Mouse (Mus musculus) G1E (cell line): ENCODE data around the gene Mobp. TPM values are rescaled to one million over a fixed set of nuclear protein-coding genes. Genes with fewer than 3 reads are reported as not detected.
A peak's percentile ranks its signal among the peaks of the same experiment; 100 is the strongest.

ENCODE experiments used
- ATAC-seq: 2 replicates; pipeline ENCODE4 v1.8.0; 2016; ENCODE audit warnings: mild to moderate bottlenecking; ENCODE audit not compliant: insufficient number of reproducible peaks, poor library complexity, low FRiP score, severe bottlenecking; ENCODE audit errors: extremely low read depth
- DNase-seq: peaks from one replicate; pipeline ENCODE4 v3.0.0; 2012; ENCODE audit warnings: low spot score
- H3K27me3 ChIP-seq: 2 replicates; pipeline ENCODE4 v1.6.1; 2012; ENCODE audit warnings: mild to moderate bottlenecking, low read length, inconsistent platforms; ENCODE audit not compliant: insufficient read depth
- H3K36me3 ChIP-seq: replicated peaks from 2 replicates; pipeline ENCODE3; 2012; ENCODE audit warnings: mild to moderate bottlenecking, inconsistent platforms
- H3K4me1 ChIP-seq: 2 replicates; pipeline ENCODE4 v1.6.1; 2012; ENCODE audit warnings: low read depth, low read length, inconsistent platforms, mixed read lengths; ENCODE audit not compliant: insufficient read depth
- H3K4me3 ChIP-seq: 2 replicates; pipeline ENCODE4 v1.5.1; 2012; ENCODE audit warnings: low read depth, mild to moderate bottlenecking, inconsistent platforms, low read length, moderate library complexity, mixed read lengths
- H3K9me3 ChIP-seq: replicated peaks from 2 replicates; pipeline ENCODE4 v1.6.1; 2012; ENCODE audit warnings: inconsistent platforms
- CTCF ChIP-seq: IDR thresholded peaks from 2 replicates; pipeline ENCODE4 v1.5.1; 2012; ENCODE audit warnings: low read depth, low read length, inconsistent platforms, mixed read lengths
- GATA1 ChIP-seq: IDR thresholded peaks from 2 replicates; pipeline ENCODE4 v1.6.1; 2012; ENCODE audit warnings: borderline replicate concordance, low read length, inconsistent platforms, mixed read lengths
- GATA2 ChIP-seq: IDR thresholded peaks from 2 replicates; pipeline ENCODE4 v1.6.1; 2012; ENCODE audit warnings: low read depth, low read length, inconsistent platforms, borderline replicate concordance
- POLR2AphosphoS5 ChIP-seq: IDR thresholded peaks from 2 replicates; pipeline ENCODE4 v1.6.1; 2012; ENCODE audit warnings: low read depth, low read length, inconsistent platforms; ENCODE audit not compliant: insufficient replicate concordance
- TAL1 ChIP-seq: conservative IDR thresholded peaks from 2 replicates; pipeline ENCODE4 v1.6.1; 2012; ENCODE audit warnings: low read depth, low read length, inconsistent platforms, mixed read lengths
- polyA plus RNA-seq: library from polyadenylated mRNA; stranded (reverse); fragments of >175 nt; gene quantifications from 2 replicates; pipeline ENCODE4 v1.2.3, GENCODE M21; 2012
- total RNA-seq, 2 experiments: library from RNA; stranded (forward) in 1 of 2; stranded (reverse) in 1 of 2; fragments of 200-1000 nt in 1 of 2; fragments of >200 nt in 1 of 2; fragmentation: Nextera tagmentation in 1 of 2; gene quantifications; 2 replicates each; pipeline ENCODE4 v1.2.3; 2014 to 2017

Gene Mobp
- total and polyA plus RNA-seq, 3 experiments, result 0.38 TPM; not detected in 2

GRCm38 (mm10) chr9:120113456-120113855 lies 36.1 kb upstream of the Mobp start:
- H3K4me1 ChIP-seq, result peaks cover 74% of the 10 kb centered on the region
- peak overlapping the region; percentile 68; the same call in 1 of the 2 replicates for H3K4me3 ChIP-seq
- DNase-seq (no peak), ATAC-seq (no peak)
- peaks cover 39% of the 10 kb centered on the region for H3K36me3 ChIP-seq
- no peaks in the 10 kb centered on the region for H3K27me3 ChIP-seq
- no peak for TF ChIP-seq TAL1
- no peak for TF ChIP-seq CTCF
- TF ChIP-seq GATA2, result no peak
- no peak for TF ChIP-seq GATA1
- TF ChIP-seq POLR2AphosphoS5, result no peak
- no peaks in the 10 kb centered on the region for H3K9me3 ChIP-seq

GRCm38 (mm10) chr9:120114051-120114788 lies 35.3 kb upstream of the Mobp start:
- Histone ChIP-seq H3K4me1 (peaks cover 80% of the 10 kb centered on the region), H3K27me3 (no peaks in the 10 kb centered on the region), H3K9me3 (no peaks in the 10 kb centered on the region), H3K36me3 (peaks cover 46% of the 10 kb centered on the region), H3K4me3 (peak overlapping the region; percentile 68)
- TF ChIP-seq POLR2AphosphoS5 (no peak), GATA1 (no peak), CTCF (no peak), GATA2 (no peak), TAL1 (no peak)
- DNase-seq, result no peak
- no peak for ATAC-seq

GRCm38 (mm10) chr9:120114789-120115151 lies 34.7 kb upstream of the Mobp start:
- Histone ChIP-seq H3K9me3 (no peaks in the 10 kb centered on the region), H3K27me3 (no peaks in the 10 kb centered on the region), H3K36me3 (peaks cover 51% of the 10 kb centered on the region), H3K4me3 (peak overlapping the region; percentile 68; the same call in 1 of the 2 replicates), H3K4me1 (peaks cover 86% of the 10 kb centered on the region)
- ATAC-seq (no peak), DNase-seq (no peak)
- TF ChIP-seq GATA2 (no peak), POLR2AphosphoS5 (no peak), GATA1 (no peak), TAL1 (no peak), CTCF (no peak)

- no peaks in the 10 kb centered on the region for H3K9me3 ChIP-seq
- ATAC-seq (peak; percentile 71), DNase-seq (peak; percentile 75)
- no peak for TF ChIP-seq POLR2AphosphoS5
- peak; percentile 82 for TF ChIP-seq TAL1
- H3K27me3 ChIP-seq, result no peaks in the 10 kb centered on the region
- H3K4me1 ChIP-seq, result peaks cover 91% of the 10 kb centered on the region
- H3K4me3 ChIP-seq, result peak overlapping the region; percentile 68; the same call in 1 of the 2 replicates
- peaks cover 60% of the 10 kb centered on the region for H3K36me3 ChIP-seq
Observed at GRCm38 (mm10) chr9:120115580-120115979, 33.9 kb upstream of the Mobp start.

DNA sequence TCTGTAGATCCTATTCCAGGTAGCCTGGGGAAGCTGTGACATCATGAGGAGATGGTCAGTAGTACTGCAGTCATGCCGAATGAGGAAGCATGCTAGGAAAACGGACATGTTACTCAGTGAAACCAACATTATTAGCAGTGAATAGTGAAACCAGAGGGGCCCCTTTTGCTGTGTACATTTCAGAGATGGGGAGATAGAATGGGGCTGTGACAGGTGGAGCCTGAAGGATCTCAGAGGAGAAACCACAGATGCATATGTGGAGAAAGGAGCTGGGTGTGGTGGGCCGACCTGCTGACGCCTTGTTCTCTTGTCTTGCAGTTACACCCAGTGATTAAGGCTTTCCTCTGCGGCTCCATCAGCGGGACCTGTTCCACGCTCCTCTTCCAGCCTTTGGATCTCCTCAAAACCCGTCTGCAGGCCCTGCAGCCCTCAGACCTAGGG lies 33.3 kb upstream of the Mobp start:
- peaks cover 94% of the 10 kb centered on the region for H3K4me1 ChIP-seq
- DNase-seq, result peak; percentile 72
- H3K27me3 ChIP-seq, result no peaks in the 10 kb centered on the region
- peak overlapping the region; percentile 68; the same call in 1 of the 2 replicates for H3K4me3 ChIP-seq
- H3K36me3 ChIP-seq, result peaks cover 66% of the 10 kb centered on the region
- no peaks in the 10 kb centered on the region for H3K9me3 ChIP-seq
- ATAC-seq, result peak; percentile 51
- TF ChIP-seq CTCF (no peak), TAL1 (no peak; the same call in 1 of the 2 replicates), POLR2AphosphoS5 (no peak), GATA1 (no peak), GATA2 (no peak)

- no peaks in the 10 kb centered on the region for H3K9me3 ChIP-seq
- no peak for DNase-seq
- H3K36me3 ChIP-seq, result peaks cover 80% of the 10 kb centered on the region
- no peak for ATAC-seq
- no peaks in the 10 kb centered on the region for H3K27me3 ChIP-seq
- peak overlapping the region; percentile 49; the same call in 1 of the 2 replicates for H3K4me3 ChIP-seq
- TF ChIP-seq POLR2AphosphoS5, result no peak
- no peak for TF ChIP-seq GATA2
- no peak for TF ChIP-seq GATA1
- TF ChIP-seq TAL1, result no peak
- TF ChIP-seq CTCF, result no peak
- H3K4me1 ChIP-seq, result peaks cover 87% of the 10 kb centered on the region
Observed at GRCm38 (mm10) chr9:120118212-120118611, 31.3 kb upstream of the Mobp start.

DNA sequence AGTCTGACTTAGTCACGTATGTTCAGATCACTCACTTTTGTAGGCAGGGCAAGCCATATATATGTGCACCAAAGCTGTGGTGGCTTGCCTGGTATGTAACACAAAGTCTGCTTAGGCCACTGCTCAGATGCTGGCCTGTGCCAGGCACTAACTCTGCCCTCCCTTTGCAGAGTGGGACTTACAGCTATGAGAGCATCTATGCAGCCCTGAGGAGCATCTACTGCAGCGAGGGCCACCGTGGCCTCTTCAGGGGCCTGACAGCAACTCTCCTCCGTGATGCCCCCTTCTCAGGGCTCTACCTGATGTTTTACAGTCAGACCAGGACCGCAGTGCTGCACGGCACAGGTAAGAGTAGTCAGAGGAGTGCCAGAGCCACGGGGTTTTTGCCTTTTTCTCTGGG lies 29.0 kb upstream of the Mobp start:
- DNase-seq, result no peak

More for the DNA sequence above, 29.0 kb upstream of the Mobp start:
- TF ChIP-seq POLR2AphosphoS5 (no peak), GATA1 (no peak), TAL1 (no peak), CTCF (no peak), GATA2 (no peak)
- Histone ChIP-seq H3K9me3 (no peaks in the 10 kb centered on the region), H3K36me3 (peaks cover 83% of the 10 kb centered on the region), H3K27me3 (no peaks in the 10 kb centered on the region), H3K4me1 (peaks cover 73% of the 10 kb centered on the region), H3K4me3 (no peak overlapping the region; the same call in 1 of the 2 replicates)
- ATAC-seq, result no peak
